Mouse (Mus musculus) C2C12 (cell line): Measurements from ENCODE around the gene Sox2. TPM values are rescaled to one million over a fixed set of nuclear protein-coding genes. Genes with fewer than 3 reads are reported as not detected.
A peak's percentile ranks its signal among the peaks of the same experiment; 100 is the strongest.

Experiments used
- H3K27me3 ChIP-seq: one replicate; pipeline ENCODE4 v1.6.1; 2011; ENCODE audit not compliant: control insufficient read depth, insufficient read depth, insufficient read length
- H3K36me3 ChIP-seq: one replicate; pipeline ENCODE4 v1.6.1; 2011; ENCODE audit not compliant: control insufficient read depth, insufficient read depth
- H3K4me3 ChIP-seq: one replicate; pipeline ENCODE4 v1.5.1; 2011; ENCODE audit warnings: mild to moderate bottlenecking, control low read depth; ENCODE audit not compliant: poor library complexity, insufficient read depth, severe bottlenecking
- H3K79me2 ChIP-seq: one replicate; pipeline ENCODE4 v1.6.1; 2011; ENCODE audit not compliant: control insufficient read depth, insufficient read depth
- H3K79me3 ChIP-seq: one replicate; pipeline ENCODE4 v1.6.1; 2011; ENCODE audit warnings: low read depth, control low read depth
- H3ac ChIP-seq: one replicate; pipeline ENCODE3; 2011; ENCODE audit warnings: low read depth; ENCODE audit not compliant: control insufficient read depth, insufficient read length
- CEBPB ChIP-seq: IDR thresholded peaks from one replicate; pipeline ENCODE4 v1.6.1; 2011; ENCODE audit warnings: low read depth, mild to moderate bottlenecking, control low read depth, moderate library complexity
- CTCF ChIP-seq: IDR thresholded peaks from one replicate; pipeline ENCODE4 v1.5.1; 2011; ENCODE audit not compliant: control insufficient read depth, insufficient read depth, insufficient read length
- FOSL1 ChIP-seq: IDR thresholded peaks from one replicate; pipeline ENCODE4 v1.8.0; 2011; ENCODE audit warnings: mild to moderate bottlenecking, low read length; ENCODE audit not compliant: poor library complexity, insufficient read depth, severe bottlenecking
- MAX ChIP-seq: IDR thresholded peaks from one replicate; pipeline ENCODE4 v1.6.1; 2011; ENCODE audit warnings: mild to moderate bottlenecking, control low read depth
- MYOD1 ChIP-seq: IDR thresholded peaks from one replicate; pipeline ENCODE4 v1.6.1; 2011; ENCODE audit warnings: low read depth; ENCODE audit not compliant: control insufficient read depth, insufficient read length
- MYOG ChIP-seq: IDR thresholded peaks from one replicate; pipeline ENCODE4 v1.6.1; 2011; ENCODE audit not compliant: control insufficient read depth, insufficient read length; ENCODE audit errors: extremely low read depth
- USF1 ChIP-seq: IDR thresholded peaks from one replicate; pipeline ENCODE4 v1.6.1; 2011; ENCODE audit warnings: low read depth, mild to moderate bottlenecking, control low read depth, moderate library complexity
- polyA plus RNA-seq: library from polyadenylated mRNA; unstranded; fragments of >200 nt; fragmentation: generic; extraction: Trizol; gene quantifications from one replicate; pipeline ENCODE4 v1.2.1, GENCODE M21; 2012; ENCODE audit warnings: missing spikeins

Sox2 gene
- polyA plus RNA-seq, 1 experiment = 0.01 TPM

DNA sequence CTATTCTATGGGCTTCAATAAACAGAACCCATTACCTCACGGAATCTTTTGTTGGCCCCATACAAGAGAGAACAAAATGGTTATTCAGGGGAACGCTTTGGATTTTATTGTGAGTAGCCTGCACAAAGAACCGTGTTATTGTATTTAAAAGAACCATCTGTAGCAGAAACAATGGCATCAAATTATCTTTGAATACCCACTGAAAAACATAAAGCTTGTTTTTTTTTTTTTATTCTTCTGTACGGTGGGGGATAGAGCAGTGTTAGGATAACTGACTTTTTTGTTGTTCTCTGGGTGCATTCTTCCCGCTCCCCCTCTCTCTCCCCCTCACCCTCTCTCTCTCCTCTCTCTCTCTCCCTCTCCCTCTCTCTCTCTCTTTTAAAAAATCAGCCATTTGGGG is 12.3 kb upstream of the Sox2 start:
- no peaks in the 10 kb centered on the region for H3K79me3 ChIP-seq
- H3K36me3 ChIP-seq = no peaks in the 10 kb centered on the region
- no peak overlapping the region for H3K4me3 ChIP-seq
- H3ac ChIP-seq = no peak overlapping the region
- TF ChIP-seq MYOG = no peak
- peaks cover 18% of the 10 kb centered on the region for H3K27me3 ChIP-seq
- H3K79me2 ChIP-seq = no peaks in the 10 kb centered on the region

DNA sequence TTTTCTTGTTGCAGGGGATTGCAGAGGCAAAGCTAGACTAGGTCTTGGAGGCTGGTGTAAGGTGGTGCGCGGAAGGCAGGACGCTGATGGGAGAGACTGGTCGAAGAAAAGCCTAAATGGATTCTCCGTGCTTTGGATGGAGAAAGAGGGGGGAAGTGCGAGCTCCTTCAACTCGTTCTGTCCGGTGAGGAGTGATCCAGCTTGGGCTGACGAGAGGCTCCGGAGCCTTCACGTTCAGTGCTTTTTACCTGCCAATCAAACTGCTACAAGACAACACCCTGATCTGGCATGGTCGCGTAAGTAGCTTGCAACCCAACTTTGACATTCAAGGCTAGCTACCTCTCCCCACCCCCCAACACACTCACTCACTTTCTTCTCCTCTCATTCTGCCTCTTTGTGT is 11.9 kb upstream of the Sox2 start:
- no peaks in the 10 kb centered on the region for H3K79me2 ChIP-seq
- H3K4me3 ChIP-seq = no peak overlapping the region
- H3K79me3 ChIP-seq = no peaks in the 10 kb centered on the region
- H3ac ChIP-seq = no peak overlapping the region
- H3K36me3 ChIP-seq = no peaks in the 10 kb centered on the region
- TF ChIP-seq MYOD1 = no peak
- TF ChIP-seq CTCF = no peak
- TF ChIP-seq MAX = no peak
- TF ChIP-seq USF1 = no peak
- TF ChIP-seq FOSL1 = no peak
- TF ChIP-seq CEBPB = no peak
- TF ChIP-seq MYOG = no peak
- H3K27me3 ChIP-seq = peaks cover 22% of the 10 kb centered on the region

GRCm38 (mm10) chr3:34639031-34639872 is 11.0 kb upstream of the Sox2 start:
- no peaks in the 10 kb centered on the region for H3K79me3 ChIP-seq
- H3ac ChIP-seq = no peak overlapping the region
- H3K4me3 ChIP-seq = no peak overlapping the region
- TF ChIP-seq CTCF (peak; percentile 3), MYOG (no peak)
- no peaks in the 10 kb centered on the region for H3K79me2 ChIP-seq
- no peaks in the 10 kb centered on the region for H3K36me3 ChIP-seq
- H3K27me3 ChIP-seq = peaks cover 26% of the 10 kb centered on the region

- H3K36me3 ChIP-seq = no peaks in the 10 kb centered on the region
- H3K4me3 ChIP-seq = no peak overlapping the region
- TF ChIP-seq CEBPB (no peak), MAX (no peak), MYOG (no peak), FOSL1 (no peak), USF1 (no peak), CTCF (no peak), MYOD1 (no peak)
- no peak overlapping the region for H3ac ChIP-seq
- no peaks in the 10 kb centered on the region for H3K79me2 ChIP-seq
- H3K27me3 ChIP-seq = peaks cover 24% of the 10 kb centered on the region
- H3K79me3 ChIP-seq = no peaks in the 10 kb centered on the region
These were observed 10.3 kb upstream of the Sox2 start for GRCm38 (mm10) chr3:34639873-34640270.

- H3K79me3 ChIP-seq = no peaks in the 10 kb centered on the region
- no peak overlapping the region for H3K4me3 ChIP-seq
- no peak overlapping the region for H3ac ChIP-seq
- no peaks in the 10 kb centered on the region for H3K36me3 ChIP-seq
- H3K27me3 ChIP-seq = peaks cover 21% of the 10 kb centered on the region
- H3K79me2 ChIP-seq = no peaks in the 10 kb centered on the region
- no peak for TF ChIP-seq CTCF
- TF ChIP-seq USF1 = no peak
These were observed 9.9 kb upstream of the Sox2 start for GRCm38 (mm10) chr3:34640276-34640675.

GRCm38 (mm10) chr3:34640690-34641600 is 9.3 kb upstream of the Sox2 start:
- Histone ChIP-seq H3K4me3 (no peak overlapping the region), H3ac (no peak overlapping the region), H3K36me3 (no peaks in the 10 kb centered on the region), H3K27me3 (peaks cover 21% of the 10 kb centered on the region), H3K79me3 (no peaks in the 10 kb centered on the region), H3K79me2 (no peaks in the 10 kb centered on the region)
- no peak for TF ChIP-seq MYOG
- no peak for TF ChIP-seq CEBPB
- no peak for TF ChIP-seq MYOD1
- TF ChIP-seq MAX = no peak
